Mouse (Mus musculus) retina, adult 2 months (tissue): ENCODE measurements around the gene Nrp1.
A peak's percentile ranks its signal among the peaks of the same experiment; 100 is the strongest.

Experiments used
- DNase-seq: peaks from one replicate; pipeline ENCODE4 v3.0.0-alpha.2; 2012; ENCODE audit warnings: low read depth, low spot score

Nrp1 gene

DNA sequence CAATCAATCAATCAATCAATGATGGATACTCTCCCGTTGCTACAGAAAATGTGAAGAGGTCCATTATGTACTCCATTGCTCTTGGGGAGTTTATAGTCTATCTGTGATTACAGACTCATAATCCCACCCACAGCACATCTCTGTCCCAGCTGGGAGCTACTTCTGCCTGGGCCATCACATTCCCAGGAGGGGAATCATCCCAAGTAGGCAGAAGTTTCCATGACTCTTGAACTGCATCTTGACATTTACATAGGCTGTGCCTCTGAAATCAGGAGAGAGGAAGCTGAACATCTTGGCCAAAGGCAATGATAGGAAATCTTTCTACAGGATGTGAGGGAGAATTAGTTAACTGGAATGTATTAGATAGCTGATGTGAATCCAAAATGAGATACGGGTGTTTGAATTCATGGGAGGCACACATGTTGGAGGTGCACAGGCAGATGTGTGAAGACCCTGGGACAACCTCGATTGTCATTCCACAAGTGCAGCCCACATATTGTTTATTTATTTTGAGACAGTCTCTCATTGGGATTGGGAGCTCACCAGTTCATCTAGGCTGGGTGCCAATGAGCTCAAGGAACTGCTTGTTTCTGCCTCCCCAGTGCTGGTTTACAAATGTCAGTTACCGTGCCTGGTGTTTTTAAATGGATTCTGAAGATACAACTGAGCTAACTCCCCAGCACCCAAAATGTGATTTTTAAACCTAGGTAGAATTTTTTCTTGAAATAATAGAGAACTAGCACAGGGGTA lies 108.5 kb downstream of the Nrp1 start:
- DNase-seq, result no peak

DNA sequence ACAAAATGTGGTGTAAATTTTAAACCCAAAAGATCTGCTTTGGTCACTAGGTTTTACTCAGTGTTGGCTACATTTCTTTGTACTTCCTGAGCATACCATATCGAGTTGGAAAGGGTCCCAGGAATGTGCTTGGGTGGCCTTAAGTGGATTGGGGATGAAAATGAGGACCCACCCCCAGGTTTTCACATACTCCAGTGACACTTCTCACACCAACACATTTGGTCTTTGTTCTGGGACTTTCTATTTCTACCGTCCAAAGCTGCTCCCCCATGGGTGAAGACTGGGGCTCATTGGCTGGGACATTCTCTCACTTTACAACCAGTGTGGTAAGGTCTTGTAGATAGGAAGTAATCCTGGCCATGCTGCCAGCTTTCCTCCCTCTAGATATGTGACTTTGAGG lies 111.7 kb downstream of the Nrp1 start:
- DNase-seq, result no peak

DNA sequence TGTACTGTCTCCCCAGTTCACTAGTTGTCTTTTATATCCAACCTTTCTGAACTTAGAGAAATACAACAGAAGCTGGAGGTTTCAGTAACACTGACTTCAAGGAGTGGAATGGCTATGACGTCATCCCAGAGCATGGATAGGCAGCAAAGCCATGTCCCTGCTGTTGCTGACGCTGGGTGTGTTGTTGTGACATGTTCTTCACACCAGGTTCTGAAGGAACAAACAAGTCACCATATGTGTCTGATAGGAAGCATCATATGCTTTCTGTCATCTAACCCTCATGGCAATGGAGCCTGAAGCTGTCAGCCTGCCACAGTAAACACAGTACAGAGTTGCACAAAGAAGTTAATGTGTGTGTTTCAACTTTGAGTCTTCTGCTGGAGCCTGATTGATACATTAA lies 112.8 kb downstream of the Nrp1 start:
- DNase-seq, result no peak

DNA sequence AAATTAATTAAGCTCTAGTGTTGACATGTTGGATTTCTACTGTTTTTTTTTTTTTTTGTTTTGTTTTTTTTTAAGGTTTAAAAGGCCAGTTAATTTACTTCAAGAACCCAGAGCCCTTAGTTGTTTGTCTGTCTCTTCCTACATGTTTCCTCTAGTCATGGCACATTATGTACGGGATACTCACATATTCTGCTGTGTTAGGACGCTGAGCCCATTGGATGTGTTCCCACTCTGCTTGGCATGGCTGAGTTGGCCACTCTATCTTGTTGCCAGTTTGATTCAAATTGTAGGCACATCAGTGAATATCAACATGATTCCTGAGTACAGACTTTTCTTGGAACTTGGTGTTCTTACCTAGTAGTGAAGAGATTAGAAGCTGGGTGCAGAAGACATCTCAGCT lies 114.5 kb downstream of the Nrp1 start:
- no peak for DNase-seq

DNA sequence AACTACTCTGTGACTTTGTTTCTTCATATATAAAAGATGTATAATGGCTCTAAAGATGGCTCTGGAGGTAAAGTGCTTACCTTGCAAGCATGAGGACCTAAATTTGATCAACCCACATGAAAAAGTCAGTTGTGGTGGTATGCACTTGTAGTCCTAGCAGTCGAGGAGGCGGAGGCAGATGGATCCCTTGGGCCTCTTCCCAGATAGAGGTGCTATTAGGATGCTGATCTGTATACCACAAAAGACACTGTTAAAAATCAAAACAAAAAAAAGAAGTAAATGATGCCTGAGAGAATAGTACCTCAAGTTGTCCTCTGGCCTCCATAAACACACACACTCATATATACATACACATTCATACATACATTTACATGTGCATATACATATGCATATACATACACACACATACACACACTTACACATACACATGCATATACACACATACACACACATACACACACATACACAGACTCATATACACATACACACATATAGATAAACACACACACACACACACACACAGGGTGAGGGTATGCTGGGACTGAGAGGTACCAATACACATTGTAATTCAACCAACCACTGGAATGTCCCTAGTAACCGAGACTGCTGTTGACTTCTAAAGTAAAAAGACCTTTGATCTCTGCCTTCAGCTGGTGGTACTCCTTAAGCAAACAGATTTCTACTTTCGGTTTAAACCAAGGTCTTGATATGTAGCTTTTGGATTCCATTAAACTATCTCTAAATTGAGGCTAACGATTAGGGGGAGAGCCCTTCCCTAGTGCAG lies 115.2 kb downstream of the Nrp1 start:
- no peak for DNase-seq

DNA sequence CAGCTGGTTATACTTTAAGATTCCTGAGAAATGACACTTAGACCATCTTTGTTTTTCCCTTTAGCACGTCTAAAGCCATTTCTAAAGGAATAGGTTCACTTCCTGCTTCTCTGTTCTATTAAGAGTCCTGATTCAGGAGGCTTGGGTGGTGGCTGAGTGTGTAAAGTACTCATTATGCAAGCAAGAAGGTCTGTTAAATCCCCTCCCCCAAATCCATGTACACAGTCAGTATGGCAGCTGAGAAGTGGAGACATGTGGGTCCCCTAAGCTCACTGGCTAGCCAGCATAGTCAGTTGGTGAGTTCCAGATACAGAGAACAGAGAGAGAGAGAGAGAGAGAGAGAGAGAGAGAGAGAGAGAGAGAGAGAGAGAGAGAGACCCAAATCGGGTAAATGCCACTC lies 116.2 kb downstream of the Nrp1 start:
- DNase-seq, result no peak

DNA sequence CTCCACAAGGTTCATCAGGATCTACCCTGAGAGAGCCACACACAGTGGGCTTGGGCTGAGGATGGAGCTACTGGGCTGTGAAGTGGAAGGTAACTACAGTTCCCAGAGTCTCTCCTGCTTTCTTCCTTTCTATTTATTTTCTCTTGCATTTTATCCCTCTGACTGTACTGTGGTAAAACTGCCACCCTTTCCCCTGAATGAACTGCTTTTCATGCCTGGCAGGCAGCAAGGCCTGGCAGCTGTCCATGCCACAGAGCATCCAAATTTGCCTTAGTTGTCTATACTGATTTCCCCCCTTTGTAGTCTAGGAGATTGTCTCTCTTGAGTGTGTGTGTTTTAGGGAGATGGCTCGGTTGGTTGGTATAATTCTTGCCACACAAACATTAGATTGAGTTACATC lies 117.8 kb downstream of the Nrp1 start:
- no peak for DNase-seq

DNA sequence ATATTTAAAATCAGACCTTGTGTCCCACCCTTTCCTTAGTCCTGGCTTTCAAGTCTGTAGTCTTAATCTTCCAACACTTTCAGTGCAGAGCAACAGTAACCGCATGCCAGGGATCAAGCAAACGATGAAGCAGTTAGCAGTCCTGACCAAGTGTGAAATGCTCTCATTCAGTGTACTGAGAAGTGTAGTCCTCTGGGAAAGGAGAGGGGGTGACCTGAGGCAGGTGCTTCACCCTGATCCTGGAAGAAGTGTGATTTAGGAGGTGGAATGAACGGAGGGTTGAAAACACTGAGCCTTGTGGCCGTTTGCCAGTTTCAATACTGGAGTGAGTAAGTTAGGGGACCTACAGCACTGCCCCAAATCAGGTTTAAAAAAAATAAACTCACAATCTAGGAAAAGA lies 119.6 kb downstream of the Nrp1 start:
- DNase-seq, result no peak

DNA sequence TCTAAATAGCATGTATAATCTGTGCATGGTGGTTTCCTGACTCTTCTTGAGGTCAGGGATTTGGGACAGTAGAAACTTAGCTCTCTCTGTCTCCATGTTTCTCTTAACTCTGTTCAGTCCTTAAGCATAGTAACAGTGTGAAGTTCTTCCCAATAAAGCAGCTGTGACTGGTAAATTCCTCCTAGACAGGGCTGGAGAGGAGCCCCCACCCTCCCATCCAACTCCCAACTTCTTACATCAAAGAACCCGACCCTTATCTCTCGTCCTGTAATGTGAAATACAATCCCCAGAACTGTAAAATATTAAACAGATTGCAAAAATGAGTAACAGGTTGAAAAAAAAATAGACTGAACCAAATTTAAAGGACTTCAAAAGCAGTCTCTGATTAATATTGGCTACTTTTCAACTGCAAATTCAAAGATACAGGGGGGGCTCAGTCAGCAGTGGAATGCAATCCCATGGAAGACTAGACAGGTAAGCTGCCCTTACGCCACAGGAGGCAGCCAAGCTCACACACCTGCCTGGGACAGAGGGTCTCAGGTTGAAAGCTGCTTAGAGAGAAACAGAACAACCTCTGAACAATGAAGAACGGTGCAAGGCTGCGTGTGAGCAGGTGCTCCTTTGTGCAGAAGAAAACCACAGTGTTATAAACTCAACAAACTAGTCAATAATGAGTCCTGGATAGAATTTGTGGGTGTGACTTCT lies 121.1 kb downstream of the Nrp1 start:
- DNase-seq, result no peak

DNA sequence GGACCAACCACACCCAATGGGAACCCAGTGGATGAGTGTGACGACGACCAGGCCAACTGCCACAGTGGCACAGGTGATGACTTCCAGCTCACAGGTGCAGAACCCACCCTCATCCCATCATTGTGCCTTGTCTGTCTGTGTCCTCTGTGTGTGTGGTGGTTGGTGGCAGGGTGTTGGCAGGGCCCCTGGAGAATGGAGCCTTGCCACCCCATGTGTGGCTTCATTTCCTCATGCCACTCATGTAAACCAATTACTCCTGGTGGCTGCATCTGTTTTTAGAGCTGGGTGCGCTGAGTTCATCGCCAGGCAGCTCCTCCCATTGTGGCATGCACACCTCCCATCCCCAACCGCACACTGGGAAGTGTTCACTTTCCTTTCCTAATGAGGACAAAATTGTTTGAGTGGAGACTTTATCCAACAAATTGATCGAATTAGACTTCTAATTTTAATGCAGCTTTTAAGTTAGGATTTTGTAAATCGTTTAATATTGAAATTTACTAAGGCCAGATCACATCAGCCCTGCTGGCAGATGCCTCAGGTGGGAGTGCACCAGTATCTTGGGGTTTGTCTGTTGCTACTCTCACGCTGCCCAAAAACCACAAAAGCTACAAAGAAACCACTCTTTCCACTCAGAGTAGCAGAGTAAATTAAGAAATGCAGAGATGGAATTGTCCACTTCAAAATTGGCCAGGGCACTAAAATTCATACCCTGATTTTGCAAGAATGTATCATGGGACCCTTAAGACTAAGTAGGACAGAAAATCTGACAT lies 122.7 kb downstream of the Nrp1 start:
- no peak for DNase-seq

DNA sequence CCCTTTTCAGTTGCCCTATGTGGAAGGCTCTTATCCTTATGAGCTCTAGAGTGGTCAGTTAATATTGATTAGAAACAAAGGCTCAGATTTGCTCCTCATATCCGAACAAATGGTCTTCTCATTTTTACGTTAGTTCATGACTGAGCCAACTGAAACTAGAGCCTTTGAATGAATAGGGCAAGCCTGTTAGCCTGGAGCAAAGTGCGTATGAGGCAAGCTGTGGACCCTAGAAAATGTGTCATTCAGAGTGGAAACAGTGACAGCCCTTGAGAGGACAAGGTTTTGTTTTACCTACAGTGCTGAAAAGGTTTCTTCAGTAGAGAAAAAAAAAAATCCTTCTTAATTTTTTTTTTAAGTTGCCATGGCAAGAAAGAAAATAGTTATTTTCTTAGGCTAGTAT lies 124.9 kb downstream of the Nrp1 start:
- no peak for DNase-seq

DNA sequence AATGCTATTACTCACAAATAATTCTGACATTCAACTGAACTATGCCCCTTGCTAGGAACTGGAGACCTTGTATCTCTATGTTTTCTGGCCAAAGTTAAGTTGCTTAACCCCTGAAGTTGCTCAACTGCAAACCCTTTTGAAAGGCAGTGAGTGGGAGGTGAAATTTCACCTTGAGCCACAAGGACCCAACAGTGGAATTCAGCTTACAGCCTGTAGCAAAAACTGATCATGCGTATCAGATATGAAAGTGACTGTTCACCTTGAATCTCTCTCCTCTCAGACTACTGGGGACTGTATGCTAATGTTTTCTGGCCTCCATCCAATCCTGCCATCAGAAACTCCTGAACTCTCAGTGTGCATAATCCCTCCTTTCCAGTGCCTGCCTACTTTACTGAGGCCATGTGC lies 126.3 kb downstream of the Nrp1 start:
- DNase-seq, result no peak

DNA sequence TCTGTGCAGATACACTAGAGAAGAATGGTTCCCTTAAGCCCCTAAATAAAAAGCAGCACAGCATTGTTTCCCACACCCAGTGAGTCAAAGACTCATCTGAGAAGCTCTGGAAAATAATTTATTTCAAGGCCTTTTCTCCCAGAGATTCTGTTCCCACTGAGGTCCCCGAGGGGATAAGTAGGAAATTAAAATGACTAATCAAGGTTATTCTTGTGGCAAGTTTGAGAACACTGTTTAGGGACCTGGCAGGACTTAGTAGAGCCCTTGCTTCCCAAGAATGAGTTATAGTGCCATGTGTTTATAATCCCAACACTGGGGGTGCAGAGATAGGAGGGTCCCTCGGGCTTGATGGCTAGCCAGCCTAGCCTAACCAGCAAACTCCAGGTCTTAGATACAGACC lies 127.6 kb downstream of the Nrp1 start:
- no peak for DNase-seq

DNA sequence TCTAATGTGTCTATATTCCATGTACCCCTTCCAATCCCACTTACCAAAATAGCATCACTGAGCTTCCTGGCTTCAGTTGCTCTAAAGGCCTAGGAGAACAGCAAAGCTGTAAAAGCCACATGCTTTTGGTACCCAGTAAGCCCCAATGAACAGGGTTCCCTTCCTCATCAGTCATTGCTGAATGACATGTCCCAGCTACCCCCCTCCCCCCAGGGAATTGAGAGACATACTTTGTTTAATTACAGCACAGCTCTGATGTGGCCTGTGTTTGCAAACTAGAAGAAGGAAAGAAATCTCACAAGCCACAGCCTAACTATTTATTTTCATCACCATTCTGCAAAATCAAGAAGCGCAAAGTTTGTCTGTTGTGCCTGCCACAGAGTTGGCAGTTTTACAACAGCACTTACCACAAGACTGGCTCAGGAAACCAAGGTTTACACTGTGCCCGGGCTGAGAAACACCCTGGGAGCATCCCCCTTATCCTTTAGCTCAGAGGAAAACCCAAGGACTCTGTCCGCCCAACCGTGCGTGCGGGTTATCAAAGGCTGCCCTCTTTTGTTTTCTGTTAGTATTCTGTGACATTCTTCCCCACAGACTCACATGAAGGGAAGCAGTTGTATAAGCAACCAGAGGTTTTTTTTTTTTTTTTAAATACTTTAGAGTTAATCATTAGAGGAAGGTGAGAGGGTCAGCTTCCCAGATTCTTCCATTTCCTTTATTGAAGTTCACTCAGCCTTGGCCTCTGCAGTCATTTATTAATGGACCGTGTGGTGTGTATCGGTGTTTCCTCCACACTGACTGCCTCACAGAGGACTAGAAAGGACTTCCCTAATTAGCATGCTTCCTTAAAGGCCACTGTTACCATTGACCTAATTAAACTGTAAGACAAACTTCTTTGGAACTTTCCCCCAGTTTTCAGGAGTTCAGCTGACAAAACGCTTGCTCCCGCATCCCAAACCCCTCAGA lies 129.8 kb downstream of the Nrp1 start:
- no peak for DNase-seq

DNA sequence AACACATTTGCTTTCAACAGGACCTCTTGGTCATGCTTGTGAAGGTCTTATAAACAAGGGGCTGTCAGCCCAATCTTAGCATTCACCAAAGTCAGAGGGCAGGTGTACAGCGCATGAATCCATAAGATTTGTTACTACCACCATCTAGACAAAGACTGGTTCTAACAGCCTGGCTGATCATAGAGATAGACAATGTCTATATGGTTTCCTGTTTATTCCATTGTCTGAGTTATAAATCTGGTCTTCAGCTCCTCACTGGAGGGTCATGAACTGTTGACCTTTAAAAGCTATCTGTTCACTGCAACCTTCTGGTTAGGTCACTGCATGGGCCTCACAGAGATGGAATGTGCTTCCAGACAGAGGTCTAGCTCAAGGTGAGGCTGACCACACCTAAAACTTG lies 130.9 kb downstream of the Nrp1 start:
- DNase-seq, result no peak

DNA sequence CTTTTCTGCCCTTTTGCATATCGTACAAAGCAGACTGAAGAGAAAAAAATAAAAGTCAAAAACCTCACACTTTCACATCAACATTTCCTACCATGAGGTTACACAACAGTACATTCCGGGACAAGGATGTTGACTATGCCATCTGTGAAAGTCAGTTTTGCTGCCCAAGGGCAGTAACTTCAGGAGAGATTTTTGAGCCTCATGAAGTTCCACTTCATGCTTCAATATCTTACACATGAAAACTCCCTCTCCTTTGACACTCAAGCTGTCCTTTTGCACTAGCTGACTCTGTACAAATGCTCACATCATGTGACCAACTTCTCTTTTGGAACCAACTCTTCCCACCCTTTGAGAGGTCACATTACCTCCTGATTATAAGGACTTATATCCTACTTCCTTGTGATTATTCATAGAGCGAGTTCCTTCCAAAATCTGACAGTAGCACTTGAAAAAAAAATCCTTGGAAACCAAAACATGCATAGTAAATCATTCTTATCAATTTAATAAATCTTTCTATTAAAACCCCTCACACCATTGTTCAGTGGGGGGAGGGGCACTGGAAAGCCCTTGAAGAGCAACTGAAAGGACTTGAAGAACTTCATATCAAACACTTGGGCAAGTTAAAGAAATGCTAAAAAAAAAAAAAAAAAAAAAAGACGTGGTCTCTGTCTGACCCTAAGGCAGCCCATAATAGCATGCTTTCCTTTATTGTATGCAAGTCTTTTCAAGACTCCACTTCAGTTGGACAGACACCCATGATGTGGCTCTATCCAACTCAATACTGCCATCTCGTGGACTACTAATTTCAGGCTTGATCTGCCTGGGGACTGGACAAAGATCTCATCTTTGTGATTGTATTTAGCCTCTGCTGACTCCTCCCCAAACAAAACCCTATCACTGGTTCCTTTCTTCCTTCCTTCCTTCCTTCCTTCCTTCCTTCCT lies 133.0 kb downstream of the Nrp1 start:
- peak; percentile 40 for DNase-seq

DNA sequence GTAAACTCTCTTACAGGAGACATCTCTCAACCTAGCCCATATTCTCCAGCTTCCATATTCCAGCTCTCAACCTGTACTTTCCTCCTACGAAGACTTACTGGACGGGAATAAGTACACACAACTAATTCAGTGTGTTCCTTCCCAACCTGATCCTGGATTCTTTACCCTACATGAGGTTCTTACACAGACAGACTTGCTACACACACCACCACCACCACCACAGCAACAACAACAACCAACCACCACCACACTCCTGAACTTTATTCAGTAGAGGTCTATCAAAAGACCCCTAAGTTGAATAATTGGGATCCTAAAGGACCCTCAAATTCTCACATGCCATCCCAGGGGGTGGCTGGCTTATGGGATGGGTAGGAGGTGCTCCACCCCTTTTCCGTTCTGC lies 135.4 kb downstream of the Nrp1 start:
- no peak for DNase-seq

DNA sequence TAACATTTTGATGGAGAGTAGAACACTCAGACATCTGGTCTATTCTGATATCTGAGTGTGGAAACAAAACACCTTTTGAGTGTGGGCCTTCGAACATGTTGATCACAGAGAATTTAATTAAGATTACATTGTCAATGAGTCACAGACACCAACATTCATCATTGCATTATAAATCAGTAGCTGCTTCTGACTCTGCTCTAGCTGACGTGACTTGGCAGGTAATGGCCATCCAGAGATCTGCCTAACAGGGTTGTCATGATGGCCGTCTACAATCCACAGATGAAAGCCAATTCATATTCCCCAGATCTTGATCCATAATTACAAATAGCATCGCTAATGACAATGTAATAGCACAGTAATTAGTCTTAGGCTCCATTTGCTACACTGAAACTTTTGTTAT lies 140.4 kb downstream of the Nrp1 start:
- no peak for DNase-seq

DNA sequence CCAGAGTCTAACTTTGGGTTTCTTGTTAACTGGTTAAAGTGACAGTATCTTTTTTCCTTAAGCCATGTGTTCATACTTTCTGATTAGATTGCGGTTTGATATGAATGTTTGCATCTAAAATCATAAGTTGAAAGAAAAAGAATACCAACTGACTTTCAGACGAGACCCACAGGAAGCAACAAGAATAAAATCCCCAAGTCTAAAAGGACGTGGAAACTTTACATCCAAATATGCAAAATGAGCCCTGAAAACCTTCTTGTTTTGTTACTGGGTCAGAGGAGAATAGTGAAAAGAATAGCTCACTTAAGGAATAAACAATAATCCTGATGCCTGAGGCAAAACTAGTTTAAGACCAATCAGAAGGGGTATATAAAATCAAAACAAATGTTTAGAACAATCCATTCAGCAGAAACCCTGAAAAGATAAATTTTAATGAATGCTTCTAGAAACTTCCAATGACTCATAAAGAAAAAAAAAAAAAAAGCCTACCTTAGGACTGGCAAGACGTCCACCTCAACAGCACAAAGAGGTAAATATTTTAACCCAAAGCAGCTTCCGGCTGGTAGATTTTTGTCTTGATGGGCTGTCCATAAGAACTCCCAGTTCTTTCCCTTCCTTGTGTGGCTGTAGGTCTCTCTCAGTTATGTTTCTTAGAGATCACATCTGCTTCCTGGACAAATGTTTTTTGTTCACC lies 145.9 kb downstream of the Nrp1 start:
- DNase-seq, result no peak
